Mouse (Mus musculus) ES-Bruce4 (cell line): ENCODE measurements around the gene Glra3.

Experiments
- CTCF ChIP-seq: IDR thresholded peaks from one replicate; pipeline ENCODE4 v1.8.1; 2011; ENCODE audit warnings: low read depth, low read length
- POLR2A ChIP-seq: IDR thresholded peaks from one replicate; pipeline ENCODE4 v1.8.1; 2011; ENCODE audit warnings: low read length; ENCODE audit not compliant: insufficient read depth

DNA sequence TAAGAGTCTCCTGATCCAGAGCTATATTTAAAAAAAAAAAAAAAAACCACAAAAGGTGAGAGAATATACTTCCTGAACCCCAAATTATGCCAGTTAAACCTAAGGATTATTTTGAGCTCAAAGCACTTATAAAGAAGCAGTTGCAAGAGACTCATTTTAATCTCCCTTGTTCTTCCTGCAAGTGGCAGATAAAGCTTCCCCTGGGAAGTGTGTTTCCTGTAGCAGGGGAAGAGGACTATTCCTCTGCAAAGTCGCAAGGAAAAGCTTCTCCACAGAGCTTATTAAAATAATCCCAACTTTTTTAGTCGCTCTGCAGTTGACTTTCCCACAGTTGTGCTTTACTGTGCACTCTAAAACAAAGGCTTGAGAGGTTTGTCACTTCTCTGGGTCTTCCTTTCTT, 218.7 kb downstream of the Glra3 start:
- no peak for TF ChIP-seq CTCF
- no peak for TF ChIP-seq POLR2A
